Mouse (Mus musculus): ENCODE measurements around the gene Fam126b.
"Not testable (repeated sequence)": the region's sequence is repeated elsewhere in the genome, so short reads cannot be mapped to it uniquely, and the experiment has no call there.

Fam126b gene

DNA sequence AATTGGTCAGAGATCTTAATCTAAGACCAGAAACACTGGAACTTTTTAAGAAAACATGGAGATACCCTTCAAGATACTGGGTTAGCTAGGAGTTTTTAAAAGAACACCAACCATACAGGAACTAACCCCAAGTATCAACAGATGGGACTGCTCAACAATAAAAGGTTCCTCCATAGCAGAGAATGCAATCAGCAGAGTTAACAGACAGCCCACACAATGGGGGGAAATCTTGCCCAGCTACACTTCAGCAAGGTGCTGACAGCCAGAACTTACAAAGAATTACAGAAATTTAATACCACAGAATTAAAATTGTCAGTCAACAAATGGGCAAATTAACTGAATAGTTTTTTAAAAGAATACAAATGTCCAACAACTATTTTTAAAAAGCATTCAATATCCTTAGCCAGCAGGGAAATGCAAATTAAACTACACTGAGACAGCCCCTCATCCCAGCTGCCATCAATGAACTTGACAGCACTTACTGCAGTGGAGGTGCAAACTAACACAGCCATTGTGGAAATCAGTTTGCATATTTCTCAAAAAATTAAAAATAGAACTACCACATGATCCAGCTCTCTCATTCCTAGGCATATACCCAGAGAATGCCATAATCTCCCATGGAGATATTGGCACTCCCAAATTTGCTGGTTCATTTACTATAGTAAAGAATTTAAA, 17.5 kb downstream of the Fam126b start:
- no peak for DNase-seq

DNA sequence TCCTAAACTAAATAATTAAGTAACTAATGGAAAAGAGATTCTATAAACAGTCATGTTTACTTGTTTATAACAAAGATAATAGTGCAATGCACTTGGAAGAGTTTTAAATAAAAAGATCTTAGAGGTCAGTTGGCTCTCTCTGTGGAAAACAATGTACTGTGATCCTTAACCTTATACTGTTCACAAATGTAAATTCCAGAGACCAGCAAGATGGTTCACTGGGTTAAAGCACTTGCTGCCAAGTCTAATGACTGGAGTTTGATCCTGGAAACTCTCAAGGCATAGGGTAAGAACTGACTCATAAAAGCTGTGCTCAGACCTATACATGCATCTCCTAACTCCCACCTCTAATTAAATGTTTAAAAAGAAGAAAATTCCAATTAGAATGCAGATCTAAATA, 19.5 kb downstream of the Fam126b start:
- DNase-seq, result no peak

DNA sequence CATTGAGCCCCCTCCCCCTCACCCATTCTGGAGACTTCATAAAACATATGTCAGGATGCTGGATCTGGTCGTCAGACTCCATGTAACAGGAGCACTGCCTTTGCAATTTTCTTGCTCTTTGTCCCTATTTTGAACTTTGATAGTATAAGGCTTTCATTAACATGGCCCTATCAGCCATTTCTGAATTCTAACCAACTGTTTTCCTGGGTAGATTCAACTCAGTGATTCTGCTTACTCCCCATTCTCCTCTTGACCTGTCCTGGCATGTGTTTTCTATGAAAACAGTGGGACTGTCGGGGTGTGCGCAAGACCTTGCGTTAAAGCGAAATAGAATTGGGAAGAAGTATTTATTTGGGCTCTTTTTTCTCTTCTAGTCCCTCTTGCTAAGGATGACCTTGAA, 21.1 kb downstream of the Fam126b start:
- DNase-seq, result no peak

DNA sequence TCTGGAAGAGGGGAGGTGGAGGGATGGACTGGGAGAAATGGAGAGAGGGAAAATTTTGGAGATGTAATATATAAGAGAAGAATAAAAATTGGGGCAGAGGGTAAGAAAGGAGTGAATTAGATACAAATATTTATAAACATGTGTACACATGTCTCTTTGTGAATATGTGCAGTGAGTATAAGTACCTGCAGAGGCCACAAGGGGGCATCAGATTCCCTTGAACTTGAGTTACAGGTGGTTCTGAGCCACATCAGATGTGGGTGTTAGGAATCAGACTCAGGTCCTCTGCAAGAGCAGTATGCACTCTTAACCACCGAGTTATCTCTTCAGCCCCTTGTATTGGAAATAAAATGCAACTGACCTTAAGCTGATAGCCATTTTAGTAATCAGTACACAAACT, 23.7 kb downstream of the Fam126b start:
- peak; percentile 47 to 59 for DNase-seq

DNA sequence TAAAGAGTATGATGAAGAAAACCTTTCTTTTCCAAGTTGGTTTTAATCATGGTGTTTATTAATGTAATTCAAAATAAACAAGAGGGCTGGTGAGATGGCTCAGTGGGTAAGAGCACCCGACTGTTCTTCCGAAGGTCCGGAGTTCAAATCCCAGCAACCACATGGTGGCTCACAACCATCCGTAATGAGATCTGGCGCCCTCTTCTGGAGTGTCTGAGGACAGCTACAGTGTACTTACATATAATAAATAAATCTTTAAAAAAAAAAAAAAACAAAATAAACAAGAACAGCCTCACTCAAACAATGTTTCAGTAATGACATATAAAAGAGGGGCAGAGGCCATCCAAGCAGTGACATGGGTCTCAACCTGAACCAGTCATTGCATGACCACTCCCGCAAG, 25.8 kb downstream of the Fam126b start:
- not testable (repeated sequence) for DNase-seq

DNA sequence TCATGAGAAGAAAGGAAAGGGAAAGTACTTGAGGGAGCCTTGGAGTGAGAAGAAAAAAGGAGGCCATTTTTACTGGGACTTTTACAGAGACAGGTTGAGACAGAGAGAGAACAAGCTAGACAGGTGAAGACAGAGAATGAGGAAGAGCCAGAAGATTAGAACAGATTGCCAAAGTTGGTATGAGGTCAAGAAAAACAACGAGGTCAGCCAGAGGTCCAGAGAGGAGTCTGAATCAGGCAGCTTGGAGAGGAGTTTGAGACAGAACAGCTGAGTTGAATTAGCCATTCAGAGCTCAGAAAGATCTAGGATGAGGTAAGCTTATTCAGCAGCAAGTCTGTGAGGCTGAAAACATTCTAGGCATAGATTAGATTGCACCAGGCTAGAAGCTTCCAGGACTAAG, 44.7 kb downstream of the Fam126b start:
- no peak for DNase-seq

GRCm38 (mm10) chr1:58507249-58507648, 78.9 kb downstream of the Fam126b start:
- DNase-seq, result no peak

GRCm38 (mm10) chr1:58504577-58505254, 81.4 kb downstream of the Fam126b start, which contains the start of gene Orc2:
TSS of gene Orc2 (minus strand) at chr1:58505109.
- DNase-seq, result peak; percentile 86 to 91

DNA sequence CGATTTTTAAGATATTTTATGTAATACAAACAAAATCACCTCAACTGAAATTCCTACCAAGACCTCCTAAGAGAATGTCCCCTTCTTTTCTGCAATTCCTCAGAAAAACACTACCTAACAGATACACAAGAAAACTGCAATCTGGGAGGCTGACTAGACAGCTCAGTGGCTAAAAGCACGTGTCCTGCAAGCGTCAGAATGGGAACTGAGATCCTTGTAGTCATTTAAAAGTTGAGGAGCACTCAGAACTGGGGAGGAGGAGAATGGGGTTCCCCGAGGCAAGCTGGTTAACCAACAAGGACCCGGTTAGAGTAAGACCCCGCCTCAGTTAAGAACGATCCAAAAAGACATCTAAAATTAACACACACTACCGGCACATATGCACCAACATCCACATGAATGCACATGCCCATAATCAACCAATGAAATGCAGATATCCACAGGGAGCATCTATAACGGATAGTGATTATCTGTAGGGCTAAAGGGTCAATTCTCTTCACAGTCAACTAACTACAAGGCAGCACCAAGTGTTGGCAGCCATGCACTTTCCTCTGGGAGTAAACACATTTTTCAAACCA, 82.2 kb downstream of the Fam126b start:
- DNase-seq, result no peak

DNA sequence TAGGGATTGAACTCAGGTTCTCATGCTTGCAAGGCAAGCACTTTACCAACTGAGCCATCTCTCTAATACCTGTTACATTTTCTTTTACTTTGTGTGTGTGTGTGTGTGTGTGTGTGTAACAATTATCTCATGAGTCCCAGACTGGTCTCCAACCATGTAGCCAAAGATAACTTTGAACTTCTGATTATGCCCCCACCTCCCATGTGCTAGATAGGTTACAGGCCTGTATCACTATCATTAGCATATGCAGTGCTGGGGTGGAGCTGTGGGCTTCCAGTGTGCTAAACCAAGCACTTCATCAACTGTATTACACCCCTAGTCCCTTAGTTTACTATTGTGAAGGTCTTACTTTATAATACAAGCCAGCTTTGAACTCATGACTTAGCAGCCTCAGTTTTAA, 83.0 kb downstream of the Fam126b start:
- no peak for DNase-seq

GRCm38 (mm10) chr1:58498758-58499157, 87.4 kb downstream of the Fam126b start:
- no peak for DNase-seq

- DNase-seq, result no peak
These were observed 88.4 kb downstream of the Fam126b start for GRCm38 (mm10) chr1:58497678-58498077.

DNA sequence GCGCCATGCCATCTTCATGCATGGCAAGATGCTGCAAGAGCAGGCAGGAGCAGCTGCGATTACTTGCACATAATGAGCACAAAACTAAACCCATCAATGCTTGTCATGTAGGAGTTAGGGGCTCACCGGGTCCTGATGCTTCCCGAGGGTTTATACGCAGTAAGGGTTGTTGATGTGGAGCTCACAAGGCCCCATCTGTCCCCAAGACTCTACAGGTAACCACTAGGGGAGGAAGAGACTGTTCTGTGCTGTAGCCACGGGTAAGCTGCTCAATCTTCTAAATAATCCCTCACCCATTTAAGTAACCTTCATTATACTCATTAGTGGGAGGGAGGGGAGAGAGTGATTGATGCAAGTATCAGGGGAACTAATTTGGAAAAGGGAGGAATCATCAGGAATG, 90.5 kb downstream of the Fam126b start:
- DNase-seq, result no peak

DNA sequence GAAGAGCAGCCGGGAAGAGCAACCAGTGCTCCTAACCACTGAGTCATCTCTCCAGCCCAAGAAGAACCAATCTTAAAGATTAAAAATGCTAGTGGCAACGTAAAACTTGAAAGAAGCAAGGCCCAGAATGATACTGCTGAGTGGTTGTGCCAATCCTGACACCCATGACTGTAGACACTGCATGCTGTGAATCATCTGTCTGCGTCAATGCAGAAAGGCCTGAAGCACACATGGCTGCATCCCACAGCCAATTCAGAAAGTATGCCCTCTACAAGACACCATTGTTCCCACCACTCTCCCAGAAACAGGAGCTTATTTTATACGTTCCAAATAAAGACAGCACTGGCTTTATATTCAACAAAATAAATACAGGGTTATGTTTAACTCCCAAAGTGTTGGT, 103.5 kb downstream of the Fam126b start:
- DNase-seq, result no peak

DNA sequence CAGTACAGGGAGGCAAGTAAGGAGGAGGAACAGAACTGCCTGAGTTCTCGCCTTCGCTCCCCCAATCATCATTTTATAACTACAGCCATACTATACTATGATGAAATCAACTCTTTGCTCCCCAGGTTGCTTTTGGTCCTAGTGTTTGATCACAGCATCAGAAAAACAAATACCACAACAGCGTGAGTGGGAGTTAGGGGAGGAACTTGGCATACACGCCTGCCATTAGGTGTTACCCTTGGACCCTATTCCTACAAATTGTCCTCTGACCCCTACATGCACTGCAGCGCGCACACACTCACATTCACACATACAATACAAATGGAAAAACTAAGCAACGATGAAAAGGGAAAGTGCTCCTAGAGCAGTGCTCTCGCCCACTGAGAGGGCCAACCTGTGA, 110.5 kb downstream of the Fam126b start:
- no peak for DNase-seq

Data from thymus, postnatal 36 days (tissue).